Mouse (Mus musculus) CD4-positive helper T cell, adult 2 months (primary cell): ENCODE results near the gene Yif1a.
A peak's percentile ranks its signal among the peaks of the same experiment; 100 is the strongest.

Experiments used
- DNase-seq: peaks from one replicate; pipeline ENCODE4 v3.0.0-alpha.2; 2012; ENCODE audit warnings: low read depth, missing footprints, low spot score

The Yif1a gene

DNA sequence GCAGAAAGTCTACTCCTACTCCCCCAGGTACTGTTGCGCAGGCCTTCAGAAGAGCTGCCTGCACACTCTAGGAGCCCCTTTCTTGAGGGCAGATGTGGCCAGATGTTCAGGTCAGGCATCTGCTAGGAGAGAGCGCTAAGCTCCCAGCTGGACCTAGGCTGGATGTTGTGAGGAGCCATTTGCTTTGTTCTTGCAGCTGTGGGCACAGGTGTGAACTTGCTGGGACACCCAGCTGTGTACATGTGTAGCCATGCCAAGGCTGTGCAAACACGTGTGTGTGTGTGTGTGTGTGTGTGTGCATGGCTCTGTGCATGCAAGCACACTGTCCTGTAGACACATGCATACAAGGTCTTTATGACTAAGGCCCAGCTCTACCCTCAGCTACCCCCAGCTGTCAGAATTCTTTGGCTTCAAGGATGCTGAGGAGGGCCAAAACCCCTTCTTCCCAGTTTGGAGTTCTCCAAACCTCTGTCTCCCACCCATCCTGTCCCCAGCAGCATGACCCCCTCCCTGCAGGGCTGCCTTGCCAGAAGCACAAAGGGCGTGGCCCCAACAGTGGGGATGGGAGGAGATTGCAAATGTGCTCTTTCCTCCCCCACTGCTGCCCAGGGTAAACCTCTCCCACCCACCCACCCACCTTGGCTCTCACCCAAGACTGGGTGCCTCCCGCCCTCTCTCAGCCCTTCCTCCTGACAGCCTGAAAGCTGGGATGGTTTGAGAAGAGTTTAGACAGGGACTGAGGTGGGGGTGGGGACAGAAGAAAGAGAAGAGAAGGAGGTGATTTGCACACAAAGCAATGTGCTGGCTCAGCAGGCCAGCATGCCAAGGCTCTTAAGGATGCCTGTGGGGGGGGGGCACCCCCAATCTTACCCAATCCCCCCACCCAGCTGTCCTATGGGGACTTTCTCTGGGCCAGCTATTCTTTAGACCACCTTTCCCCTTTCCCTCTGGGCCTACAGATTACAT, 27.7 kb upstream of the Yif1a start:
- no peak for DNase-seq

DNA sequence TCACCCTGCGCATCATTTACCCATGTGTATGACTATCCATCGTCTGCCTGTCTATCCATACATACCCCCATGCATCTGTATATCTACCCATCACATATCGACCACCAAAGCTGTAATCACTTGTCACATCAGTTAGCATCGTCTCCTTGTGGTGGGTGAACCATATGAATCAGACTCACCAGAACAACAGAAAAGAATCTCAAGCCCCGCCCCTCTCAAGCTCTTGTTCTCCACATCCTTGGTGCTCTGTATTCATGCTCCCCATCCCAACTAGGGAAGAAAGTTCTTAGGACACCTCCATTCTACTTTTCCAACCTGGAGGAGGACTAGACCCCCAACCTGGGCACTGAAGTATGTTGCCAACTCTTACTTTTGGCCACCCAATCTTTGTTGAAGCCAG, 26.3 kb upstream of the Yif1a start:
- DNase-seq: no peak

DNA sequence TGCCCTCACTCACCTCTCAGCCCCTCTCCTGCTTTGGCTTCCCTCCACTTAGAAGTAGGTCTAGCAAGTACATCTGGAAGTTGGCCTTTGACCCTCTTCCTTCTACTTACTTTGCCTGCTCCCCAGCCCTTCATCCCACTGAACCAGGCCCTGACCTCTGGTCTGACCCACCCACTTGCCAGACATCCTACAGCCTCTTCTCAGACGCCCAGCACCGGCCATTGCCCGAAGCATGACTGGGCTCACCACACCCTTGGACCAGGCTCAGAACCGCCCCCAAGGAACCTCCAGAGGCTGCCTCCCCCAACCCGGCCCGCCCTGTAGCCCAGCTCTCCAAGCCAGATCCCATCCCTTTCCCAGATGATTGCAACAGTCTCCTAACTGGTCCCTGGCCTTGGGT, 25.9 kb upstream of the Yif1a start:
- DNase-seq: no peak

DNA sequence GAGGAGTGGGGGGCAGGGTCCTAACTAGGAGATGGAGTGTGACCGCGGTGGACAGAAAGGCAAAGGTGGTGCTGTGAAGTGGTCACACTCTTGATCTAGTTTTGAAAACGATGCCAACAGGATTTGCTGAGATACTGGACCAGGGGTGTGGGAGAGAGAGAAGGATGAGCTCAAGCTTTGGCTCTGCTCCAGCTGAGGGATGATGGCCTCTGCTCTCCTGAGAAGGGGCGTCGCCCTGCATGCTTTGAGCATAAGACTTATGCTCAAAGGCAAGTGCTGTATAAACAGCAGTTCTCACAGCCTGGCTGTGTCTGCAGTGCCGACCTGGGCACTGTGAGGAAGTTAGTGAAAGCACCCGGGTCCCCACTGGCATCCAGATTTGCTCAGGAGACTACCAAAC, 23.2 kb upstream of the Yif1a start:
- DNase-seq: no peak

DNA sequence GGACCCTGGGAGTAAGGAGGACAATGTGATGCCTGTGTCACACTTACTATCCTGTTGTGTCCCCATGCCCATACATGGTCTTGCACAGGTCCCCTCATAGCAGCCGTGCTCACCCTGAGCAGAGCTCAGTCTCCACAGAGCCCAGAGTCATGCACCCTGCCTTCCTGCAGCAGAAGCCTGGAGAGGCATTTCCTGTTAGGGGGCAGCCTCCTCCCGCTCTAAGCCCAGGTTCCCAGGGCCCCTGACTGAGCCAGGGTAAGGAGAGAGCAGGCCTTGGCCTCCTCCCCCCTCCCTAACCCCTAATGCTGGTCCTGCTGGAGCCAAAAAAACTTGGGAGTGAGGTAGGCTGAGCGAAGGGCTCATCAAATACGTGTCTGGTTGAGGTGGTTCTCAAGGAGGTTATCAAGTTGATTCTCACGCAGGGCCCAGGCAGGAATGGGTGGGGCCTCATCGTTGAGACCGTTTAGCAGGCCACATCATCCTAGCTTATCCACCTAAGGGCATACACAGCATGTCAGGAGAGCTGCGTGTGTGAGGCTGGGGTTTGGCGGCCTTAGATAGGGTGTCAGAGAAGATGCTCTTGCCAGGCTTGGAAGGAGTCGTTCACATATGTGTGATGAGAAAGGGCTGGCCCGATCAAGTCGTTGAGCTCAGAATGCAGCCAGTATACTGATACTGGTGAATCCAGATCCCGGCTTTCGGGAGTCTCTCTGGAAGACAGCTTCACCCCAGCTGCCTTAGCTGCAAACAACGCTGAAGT, 21.1 kb upstream of the Yif1a start:
- no peak for DNase-seq

DNA sequence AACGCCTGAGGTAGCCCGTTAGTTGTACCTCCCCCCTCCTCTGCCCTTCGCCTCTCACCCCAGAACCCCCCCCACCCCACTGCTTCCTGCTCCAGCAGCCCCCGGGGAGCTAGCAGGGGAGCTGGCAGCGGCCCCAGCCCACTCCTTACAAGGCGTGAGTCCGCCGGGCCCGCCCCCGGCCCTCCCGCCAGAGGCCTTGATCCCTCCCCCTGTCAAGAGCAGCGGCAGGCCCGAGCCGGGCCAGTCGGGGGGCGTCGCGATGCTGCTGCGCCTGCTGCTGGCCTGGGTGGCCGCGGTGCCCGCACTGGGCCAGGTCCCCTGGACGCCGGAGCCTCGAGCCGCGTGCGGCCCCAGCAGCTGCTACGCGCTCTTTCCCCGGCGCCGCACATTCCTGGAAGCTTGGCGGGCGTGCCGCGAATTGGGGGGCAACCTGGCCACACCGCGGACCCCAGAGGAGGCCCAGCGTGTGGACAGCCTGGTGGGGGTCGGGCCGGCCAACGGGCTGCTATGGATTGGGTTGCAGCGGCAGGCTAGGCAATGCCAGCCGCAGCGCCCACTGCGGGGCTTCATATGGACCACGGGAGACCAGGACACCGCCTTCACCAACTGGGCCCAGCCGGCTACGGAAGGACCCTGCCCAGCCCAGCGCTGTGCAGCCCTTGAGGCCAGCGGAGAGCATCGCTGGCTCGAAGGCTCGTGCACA, 20.3 kb upstream of the Yif1a start, which contains the start of gene Cd248:
TSS of gene Cd248 (plus strand) at position 212 of the 703 bp plus-strand sequence.
- DNase-seq: peak; percentile 26

DNA sequence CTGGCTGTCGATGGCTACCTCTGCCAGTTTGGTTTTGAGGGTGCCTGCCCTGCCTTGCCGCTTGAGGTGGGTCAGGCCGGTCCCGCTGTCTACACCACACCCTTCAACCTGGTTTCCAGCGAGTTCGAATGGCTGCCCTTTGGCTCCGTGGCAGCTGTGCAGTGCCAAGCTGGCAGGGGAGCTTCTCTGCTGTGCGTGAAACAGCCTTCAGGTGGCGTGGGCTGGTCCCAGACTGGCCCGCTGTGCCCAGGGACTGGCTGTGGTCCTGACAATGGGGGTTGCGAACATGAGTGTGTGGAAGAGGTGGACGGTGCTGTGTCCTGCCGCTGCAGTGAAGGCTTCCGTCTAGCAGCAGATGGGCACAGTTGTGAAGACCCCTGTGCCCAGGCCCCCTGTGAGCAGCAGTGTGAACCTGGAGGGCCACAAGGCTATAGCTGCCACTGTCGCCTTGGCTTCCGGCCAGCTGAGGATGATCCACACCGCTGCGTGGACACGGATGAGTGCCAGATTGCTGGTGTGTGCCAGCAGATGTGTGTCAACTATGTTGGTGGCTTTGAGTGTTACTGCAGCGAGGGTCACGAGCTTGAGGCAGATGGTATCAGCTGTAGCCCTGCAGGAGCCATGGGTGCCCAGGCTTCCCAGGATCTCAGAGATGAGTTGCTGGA, 19.6 kb upstream of the Yif1a start:
- DNase-seq: no peak

DNA sequence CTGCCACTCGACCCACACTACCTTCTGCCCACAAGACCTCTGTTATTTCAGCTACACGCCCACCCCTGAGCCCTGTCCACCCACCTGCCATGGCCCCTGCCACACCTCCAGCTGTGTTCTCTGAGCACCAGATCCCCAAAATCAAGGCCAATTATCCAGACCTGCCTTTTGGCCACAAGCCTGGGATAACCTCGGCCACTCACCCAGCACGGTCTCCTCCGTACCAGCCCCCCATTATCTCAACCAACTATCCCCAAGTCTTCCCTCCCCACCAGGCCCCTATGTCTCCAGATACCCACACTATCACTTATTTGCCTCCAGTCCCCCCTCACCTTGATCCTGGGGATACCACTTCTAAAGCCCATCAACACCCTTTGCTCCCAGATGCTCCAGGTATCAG, 18.9 kb upstream of the Yif1a start:
- DNase-seq: no peak

DNA sequence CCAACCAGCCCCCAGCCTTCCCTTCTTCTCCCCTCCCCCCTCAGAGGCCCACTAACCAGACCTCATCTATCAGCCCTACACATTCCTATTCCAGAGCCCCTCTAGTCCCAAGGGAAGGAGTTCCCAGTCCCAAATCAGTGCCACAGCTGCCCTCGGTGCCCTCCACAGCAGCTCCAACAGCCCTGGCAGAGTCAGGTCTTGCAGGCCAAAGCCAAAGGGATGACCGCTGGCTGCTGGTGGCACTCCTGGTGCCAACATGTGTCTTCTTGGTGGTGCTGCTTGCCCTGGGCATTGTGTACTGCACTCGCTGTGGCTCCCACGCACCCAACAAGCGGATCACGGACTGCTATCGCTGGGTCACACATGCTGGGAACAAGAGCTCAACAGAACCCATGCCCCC, 18.4 kb upstream of the Yif1a start:
- no peak for DNase-seq

DNA sequence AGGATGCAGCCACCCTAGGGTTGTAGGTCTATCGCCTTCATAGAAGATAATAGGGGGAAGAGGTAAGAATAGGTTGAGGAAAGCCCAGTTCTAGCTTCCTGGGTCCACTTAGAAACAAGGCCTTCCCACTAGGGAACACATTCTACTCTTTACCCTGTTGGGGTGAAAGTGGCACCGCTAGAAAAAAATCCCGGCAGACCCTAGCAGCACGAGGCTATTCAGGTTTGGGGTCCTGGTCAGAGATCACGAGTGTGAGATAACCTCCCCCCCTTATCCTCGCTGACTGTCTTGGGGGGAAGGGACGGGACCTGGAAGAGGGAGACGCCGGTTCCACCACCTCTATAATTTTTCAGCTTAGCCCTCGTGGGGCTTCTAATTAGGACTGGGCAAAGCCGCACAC, 17.3 kb upstream of the Yif1a start:
- no peak for DNase-seq

DNA sequence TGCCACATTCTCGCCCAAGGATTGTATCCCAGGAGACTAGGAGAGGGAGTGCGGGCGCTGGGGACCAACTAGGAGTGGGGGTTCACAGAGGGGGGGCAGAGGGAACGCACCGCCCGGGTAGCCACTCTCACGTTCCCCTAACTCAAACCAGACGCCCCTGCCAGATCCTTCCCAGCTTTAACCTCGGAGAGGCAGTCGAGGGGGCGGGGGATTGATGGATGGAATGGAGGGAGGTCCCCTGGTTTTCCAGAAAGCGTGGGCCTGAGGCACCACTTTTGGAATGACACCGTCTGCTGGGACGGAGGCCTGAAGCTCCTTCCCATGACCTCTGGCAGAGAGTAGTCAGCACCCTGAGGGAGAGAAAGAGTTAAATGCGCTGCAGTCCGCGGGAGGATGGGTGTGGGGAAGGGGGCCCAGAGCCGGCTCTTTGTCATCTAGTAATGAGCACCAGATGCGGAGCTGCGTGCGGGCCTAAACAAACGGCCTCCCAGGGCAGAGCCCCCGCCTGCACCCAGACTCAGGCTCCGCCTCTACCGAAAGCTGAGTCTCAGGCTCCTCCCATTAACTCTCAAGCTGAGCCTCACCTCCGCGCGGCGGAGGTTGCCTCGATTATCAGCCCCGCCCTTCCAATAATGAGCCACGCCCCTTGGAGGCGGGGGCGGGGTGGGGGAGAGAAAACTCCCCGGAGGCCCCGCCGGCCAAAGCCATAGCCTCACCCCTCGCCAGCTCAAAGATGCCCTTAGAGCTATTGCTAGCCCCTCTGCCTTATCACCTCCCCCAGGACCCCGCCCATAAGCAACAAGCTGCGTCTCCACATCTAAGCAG, 16.6 kb upstream of the Yif1a start:
- DNase-seq: peak; percentile 83

DNA sequence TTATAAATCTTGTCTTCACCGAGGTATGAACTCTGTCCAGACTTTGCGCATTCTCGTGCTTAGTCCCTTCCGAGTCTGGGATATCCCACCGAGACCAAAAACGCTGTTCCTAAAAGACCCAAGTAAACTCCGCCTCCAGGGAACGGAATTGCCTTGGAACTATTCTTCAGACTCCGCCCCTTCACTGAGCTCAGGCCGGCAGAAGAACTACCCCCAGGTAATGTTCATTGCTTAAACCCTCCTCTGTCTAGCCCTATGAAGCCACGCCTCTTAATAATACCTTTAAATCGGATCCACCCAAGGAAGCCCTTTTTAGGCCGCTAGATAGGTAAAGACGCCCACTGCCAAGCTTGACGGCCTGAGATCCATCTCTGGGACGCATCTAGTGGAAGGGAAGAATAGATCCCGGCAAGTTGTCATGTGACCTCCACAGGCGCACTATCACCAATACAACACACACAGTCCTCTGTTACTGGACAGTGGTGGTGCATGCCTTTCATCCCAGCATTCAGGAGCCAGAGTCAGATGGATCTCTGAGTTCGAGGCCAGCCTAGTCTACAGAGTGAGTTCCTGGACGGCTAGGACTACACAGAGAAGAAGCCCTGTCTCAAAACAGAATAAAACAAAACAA, 15.8 kb upstream of the Yif1a start:
- DNase-seq: no peak

DNA sequence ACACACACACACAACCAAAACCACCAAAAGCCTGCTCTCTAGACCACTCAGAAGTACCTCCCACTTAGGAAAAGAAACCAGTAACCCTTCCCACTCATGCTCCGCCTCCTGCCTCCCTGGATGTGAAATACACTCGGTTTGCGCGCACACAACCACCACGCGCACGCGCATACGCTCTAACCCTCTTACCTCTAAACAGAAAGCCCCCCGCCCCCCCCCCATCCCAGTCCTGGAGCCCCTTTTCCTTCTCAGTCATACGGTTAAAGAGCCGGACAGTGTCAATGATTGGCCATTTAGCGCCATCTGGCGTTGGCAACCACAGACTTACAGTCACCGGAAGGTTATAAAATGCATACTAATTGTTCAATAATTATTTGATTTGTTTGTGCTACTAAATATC, 15.3 kb upstream of the Yif1a start:
- peak; percentile 58 for DNase-seq

DNA sequence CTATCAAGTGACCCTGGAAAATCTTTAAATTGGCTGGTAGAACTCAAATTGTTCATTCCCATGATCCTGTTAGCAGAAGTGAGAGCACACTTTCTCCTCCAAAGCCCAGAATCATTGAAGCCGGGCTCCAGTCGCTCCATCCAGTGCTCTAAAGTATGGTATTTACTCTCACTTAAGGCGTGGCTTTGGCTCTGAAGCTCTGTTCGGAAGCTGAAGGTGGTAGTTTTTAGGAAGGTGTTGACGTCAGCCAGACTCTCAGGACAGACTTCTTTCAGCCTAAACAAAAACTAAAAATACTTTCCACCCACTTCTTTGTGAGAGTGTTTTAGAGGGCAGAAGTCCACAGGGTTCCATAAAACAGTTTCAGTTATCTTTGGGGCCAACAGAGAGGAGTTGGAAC, 14.8 kb upstream of the Yif1a start:
- DNase-seq: no peak

DNA sequence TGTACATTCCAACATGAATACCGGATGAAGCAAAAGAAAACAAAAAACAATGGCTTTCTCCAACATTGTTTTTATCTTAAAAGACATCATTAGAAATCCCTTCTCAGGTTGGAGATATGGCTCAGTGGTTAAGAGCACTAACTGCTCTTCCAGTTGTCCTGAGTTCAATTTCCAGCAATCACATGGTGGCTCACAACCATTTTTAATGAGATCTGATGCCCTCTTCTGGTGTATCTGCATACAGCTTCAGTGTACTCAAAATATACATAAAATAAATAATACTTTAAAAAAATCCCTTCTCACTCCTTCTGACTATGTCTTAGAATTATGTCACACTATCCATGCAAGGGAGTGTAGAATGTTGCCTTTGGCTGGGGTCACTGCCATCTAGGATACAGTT, 9.1 kb upstream of the Yif1a start:
- no peak for DNase-seq

DNA sequence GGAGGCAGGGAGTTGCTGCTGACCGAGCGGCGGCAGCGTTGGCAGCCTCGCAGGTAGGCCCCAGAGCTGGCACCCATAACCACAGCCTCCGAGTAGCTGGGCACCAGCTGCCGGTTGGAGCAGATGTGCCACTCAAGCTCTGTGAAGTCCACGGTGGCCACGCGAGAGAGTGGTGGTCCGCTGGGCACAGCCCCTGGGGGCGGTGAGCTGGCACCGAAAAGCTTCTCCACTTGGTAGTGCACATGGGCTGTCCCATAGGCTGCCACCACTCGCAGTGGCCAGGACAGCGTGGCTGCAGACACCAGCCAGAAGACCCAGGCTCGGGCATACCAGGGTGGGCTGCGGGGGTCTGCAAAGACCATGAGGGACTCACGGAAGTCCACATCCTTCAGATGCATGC, 6.3 kb upstream of the Yif1a start:
- no peak for DNase-seq

DNA sequence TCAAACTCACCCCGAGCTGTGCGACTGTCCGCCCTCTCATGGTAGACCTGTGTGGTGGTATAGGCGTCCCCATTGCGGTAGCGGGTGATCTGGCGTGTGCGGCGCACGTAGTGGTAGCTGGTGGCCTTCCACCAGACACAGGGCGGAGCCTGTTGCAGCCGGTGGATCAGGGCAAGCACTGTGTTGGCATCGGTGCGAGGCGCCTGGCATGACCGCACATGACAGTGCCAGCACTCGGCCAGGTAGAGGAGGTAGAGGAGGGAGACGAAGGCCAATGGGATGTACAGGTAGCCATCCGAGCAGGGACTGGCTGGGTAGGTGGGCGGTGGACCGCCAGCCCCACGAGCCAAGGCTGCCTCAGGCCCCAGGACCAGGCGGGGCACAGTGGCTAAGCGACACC, 5.7 kb upstream of the Yif1a start:
- no peak for DNase-seq

DNA sequence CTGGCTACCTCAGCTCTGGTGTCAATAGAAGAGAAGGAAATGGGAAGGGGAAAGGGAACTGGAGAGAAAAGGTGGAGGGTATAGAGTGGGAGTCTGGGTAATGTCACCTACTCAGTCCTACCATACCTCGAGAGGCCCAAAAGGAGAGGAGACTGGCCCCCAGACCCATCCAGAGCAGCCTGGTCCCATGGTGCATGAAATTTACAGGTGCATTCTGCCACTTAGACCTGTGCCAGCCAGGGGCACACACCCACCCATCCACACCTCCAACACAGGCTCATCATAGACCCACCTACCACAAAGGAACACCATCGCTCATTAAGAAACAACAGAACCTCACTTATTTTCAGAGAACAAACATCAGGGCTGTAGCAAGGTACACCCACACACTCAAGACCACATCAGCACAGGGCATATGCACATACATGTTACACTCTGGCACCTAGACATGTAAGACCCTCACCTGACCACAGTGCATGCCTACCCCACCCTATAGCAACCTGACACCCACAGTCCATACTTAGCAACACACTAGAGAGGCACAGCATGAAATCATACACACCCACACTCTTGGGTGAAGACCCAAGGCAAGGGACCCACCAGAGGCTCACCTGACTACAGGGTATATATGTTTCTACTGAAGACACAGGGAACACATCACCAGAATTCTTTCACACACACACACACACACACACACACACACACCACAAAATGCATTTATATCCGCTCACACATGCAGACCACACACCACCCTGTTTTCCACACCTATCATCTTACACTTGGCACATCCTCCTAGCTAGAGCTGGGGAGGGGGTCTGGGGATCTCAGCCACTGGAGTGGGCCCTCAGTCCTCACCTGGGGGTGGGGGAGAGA, 4.1 kb upstream of the Yif1a start:
- DNase-seq: peak; percentile 8

DNA sequence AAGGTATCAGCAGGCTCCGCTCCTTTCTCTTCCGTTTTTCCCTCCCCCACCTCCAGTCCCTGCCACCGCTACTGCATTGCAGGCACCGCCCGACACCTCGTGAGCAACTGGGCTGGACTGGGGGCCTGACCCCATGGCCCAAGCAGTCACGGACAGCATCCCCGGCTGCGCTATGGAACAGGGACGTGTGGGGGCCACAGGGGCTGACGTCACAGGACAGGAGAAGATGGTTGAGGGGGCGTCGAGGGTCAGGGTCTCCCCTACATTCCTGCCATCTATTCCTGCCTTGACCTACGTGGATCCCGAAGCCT, 3.5 kb upstream of the Yif1a start:
- DNase-seq: no peak
